Mouse (Mus musculus) embryonic fibroblast, embryonic 13.5 days (primary cell): ENCODE measurements around the gene Fam192a. TPM values are rescaled to one million over a fixed set of nuclear protein-coding genes. Genes with fewer than 3 reads are reported as not detected.
A peak's percentile ranks its signal among the peaks of the same experiment; 100 is the strongest.

ENCODE experiments used
- H3K27ac ChIP-seq: 2 replicates; pipeline ENCODE4 v1.5.1; 2012; ENCODE audit warnings: low read length, control low read depth, inconsistent platforms; ENCODE audit not compliant: insufficient read depth
- H3K4me1 ChIP-seq: 2 replicates; pipeline ENCODE4 v1.6.1; 2011; ENCODE audit warnings: low read length; ENCODE audit not compliant: control insufficient read depth, insufficient read depth
- H3K4me3 ChIP-seq: 2 replicates; pipeline ENCODE4 v1.5.1; 2011; ENCODE audit warnings: mild to moderate bottlenecking, control low read depth, low read length; ENCODE audit not compliant: insufficient read depth
- CTCF ChIP-seq: IDR thresholded peaks from 2 replicates; pipeline ENCODE4 v1.5.1; 2011; ENCODE audit warnings: mild to moderate bottlenecking, control low read depth, low read length, moderate library complexity, borderline replicate concordance; ENCODE audit not compliant: insufficient read depth
- POLR2A ChIP-seq: IDR thresholded peaks from 2 replicates; pipeline ENCODE4 v1.6.1; 2011; ENCODE audit warnings: low read depth, mild to moderate bottlenecking, control low read depth, low read length, moderate library complexity
- polyA plus RNA-seq: library from polyadenylated mRNA; stranded (reverse); fragments of >200 nt; gene quantifications from 2 replicates; pipeline ENCODE4 v1.2.4, GENCODE M21; 2011; ENCODE audit warnings: low read depth; ENCODE audit not compliant: missing spikeins, insufficient read length

The Fam192a gene
- polyA plus RNA-seq, 1 experiment = 54.9 TPM

DNA sequence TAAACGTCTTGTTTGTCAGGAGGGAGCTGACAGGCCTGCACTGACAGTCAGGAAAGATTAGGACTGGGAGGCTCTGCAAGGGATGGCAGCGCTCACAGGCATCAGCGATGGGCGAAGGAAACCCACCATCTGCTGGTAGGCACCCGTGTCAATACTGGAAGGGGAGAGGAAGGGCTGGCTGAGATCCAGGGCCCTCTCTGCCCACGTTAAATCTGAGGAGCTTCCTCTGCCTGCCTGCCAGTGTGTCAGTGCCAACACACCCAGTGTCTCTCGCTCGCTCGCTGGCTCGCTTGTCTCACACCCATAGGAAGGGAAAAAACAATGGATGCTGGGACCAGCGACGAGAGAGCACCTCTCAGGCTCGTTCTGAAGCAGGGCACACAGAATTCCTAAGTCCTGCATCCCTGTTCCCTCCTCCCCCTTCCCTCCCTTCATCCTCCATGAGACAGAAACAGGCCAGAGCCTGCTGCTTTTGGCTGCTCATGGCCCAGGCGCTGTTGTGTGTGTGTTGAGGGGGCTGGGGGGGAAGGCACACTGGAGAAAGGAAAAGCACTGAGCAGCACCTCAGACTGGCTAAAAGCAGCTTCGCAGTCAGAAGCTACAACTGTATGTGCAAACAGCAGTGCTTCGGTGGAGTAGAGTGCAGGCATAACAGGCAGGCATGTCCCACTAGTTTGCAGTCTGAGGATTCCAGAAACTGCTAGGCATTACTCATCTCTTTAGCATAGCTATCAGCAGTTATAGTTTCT is 27.5 kb downstream of the Fam192a start:
- no peak for TF ChIP-seq CTCF
- TF ChIP-seq POLR2A = no peak
- Histone ChIP-seq H3K4me3 (no peak overlapping the region), H3K4me1 (peaks cover 5% of the 10 kb centered on the region; the same call in 1 of the 2 replicates), H3K27ac (peak overlapping the region; percentile 24; the same call in 1 of the 2 replicates)

DNA sequence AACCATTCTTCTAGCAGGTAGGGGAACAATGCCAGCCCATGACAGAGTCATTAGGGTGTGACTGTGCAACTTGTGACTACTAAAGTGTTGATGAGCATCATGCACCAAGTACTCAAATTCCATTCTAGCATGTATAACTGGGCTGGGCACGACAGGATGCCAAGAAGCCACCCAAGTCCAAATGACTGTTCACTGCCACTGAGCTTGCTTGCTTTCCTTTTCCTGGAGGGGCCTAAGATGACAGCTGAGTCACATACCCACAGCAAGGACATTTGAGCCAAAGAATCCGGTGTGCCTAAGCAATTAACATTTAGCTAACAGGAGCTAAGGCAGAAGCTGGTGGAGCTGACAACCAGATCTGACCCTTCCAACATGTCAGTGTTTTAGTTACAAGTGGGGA is 29.9 kb downstream of the Fam192a start:
- Histone ChIP-seq H3K27ac (no peak overlapping the region), H3K4me1 (peaks cover 5% of the 10 kb centered on the region; the same call in 1 of the 2 replicates), H3K4me3 (no peak overlapping the region)
- TF ChIP-seq CTCF (no peak), POLR2A (no peak)

DNA sequence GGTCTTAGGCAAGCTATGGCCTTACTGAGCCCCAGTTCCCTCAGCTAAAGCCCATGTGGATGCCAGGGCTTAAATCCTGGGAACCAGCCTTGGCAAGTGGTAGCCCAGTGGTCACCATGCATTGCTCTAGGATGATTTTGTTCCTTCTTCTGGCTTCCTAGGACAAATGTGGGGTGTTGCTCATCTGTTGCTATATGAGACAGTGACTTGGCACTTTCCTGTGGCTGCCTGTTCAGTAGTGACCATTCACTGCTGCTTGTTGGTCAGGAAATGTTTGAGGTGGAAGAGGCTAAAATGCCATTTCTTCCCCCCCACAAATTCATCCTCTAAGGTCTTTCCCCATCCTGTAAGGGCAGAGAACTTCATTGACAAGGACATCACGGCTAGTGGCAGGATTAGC is 32.4 kb downstream of the Fam192a start:
- TF ChIP-seq CTCF = no peak
- TF ChIP-seq POLR2A = no peak
- Histone ChIP-seq H3K27ac (no peak overlapping the region), H3K4me3 (no peak overlapping the region), H3K4me1 (peaks cover 5% of the 10 kb centered on the region; the same call in 1 of the 2 replicates)

DNA sequence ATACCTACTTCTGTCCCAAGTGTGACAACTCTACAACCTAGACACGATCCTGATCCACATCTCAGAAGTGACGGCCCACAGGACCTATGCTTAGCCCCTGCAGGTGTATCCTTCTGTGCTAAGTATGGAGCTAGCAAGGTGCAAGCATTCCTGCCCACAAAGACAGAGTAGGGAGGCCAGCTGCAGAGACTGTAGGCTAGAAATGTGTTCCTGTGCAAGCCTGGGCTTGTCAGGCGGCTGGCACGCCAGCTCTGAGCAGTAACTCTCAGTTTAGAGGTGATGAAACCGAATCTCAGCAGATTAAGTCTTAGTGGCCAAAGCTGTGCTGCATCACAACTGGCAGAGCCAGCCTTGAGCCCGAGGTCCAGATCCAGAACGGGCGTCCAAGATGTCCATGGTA is 33.7 kb downstream of the Fam192a start:
- TF ChIP-seq CTCF (no peak), POLR2A (no peak)
- H3K4me3 ChIP-seq = no peak overlapping the region
- no peak overlapping the region for H3K27ac ChIP-seq
- H3K4me1 ChIP-seq = peaks cover 5% of the 10 kb centered on the region; the same call in 1 of the 2 replicates

DNA sequence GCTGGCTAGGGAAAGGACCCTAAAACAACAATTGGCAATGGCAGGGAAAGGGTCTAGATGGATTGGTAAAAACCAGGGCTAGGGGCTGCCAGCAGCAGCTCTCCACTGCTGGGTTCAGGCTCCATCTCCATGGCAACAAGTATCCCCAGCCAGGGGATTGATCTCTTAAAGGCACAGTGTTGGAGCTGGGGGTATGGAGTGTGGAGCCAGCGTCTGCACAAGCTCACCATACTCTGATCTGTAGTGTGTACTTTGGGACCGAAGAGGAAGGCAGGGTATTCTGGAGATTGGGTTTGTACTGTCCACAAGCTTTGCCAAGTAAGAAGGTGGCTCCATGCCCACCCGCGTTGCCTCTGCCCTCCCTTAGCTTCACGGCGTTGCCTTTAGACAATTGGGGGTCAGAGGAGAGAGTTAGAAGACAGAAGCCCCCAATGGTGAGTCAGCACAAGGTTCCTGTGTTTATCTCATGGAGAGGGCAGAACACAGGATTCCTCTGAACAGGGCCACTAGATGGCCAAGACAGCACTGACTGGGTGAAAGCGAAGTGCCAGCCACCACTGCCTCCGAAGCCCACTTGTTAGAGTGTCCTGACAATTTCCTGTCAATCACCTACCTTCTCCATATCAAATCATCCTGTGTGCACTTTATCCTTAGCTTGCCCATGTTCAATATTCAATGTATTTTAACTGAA is 34.5 kb downstream of the Fam192a start:
- H3K4me1 ChIP-seq = peaks cover 5% of the 10 kb centered on the region; the same call in 1 of the 2 replicates
- no peak for TF ChIP-seq POLR2A
- TF ChIP-seq CTCF = no peak
- no peak overlapping the region for H3K27ac ChIP-seq
- no peak overlapping the region for H3K4me3 ChIP-seq

DNA sequence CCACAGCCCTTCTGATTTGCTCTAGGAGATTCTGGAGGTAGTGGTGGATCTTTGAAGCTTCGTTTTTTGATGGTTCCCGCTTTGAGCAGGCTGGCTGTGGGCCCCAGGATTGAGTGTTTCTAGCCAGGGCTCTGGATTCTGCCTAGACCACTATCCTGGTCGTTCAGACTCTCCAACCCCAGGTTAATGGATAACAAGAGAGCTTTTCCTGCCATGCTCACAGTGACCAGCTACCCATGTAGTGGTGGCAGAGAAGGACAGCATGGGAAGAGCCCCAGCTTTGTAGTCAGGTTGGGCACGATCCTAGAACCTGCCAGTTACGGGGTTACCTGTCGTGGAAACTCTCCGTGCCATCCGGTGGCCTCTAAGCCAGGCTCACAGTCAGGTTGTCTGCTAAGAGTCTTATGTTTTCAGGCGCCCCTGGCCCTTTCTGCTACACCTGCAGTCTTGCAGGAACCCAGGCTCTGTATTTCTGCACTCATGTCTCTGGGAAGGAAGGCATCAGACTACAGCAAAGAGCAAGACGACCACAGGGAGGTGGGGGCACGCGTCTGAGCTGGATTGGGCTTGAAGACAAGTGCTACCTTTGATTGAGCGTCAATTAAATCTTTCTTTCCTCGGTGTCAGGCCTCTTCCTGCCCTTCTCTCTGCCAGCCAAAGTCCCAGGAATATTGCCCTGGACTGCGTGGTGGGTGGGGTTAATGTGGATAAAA is 35.2 kb downstream of the Fam192a start:
- Histone ChIP-seq H3K4me3 (no peak overlapping the region), H3K27ac (no peak overlapping the region), H3K4me1 (0 out of 2 replicates have a peak, but pooled peaks cover under 1% of the 10 kb centered on the region)
- no peak for TF ChIP-seq POLR2A
- no peak for TF ChIP-seq CTCF

DNA sequence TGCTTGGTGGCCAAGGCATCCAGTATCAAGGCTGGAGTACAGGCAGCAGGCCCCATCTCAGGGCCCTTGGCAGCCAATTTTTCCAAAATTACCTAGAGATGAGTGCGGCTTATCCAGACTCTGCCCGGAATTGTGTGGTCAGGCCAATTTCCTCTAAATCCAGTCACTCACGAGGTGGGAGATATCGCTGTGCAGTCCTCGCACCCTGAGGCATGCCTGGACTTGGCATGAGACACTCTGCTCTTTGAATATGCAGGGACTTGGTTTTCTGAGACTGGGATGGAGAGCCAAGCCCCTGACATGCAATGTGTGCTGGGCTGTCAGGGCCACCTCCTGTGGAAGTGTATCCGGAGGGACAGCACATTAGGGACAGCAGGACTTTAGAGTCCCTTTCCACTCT is 35.8 kb downstream of the Fam192a start:
- Histone ChIP-seq H3K4me3 (no peak overlapping the region), H3K27ac (no peak overlapping the region), H3K4me1 (no peaks in the 10 kb centered on the region)
- TF ChIP-seq CTCF (no peak), POLR2A (no peak)

DNA sequence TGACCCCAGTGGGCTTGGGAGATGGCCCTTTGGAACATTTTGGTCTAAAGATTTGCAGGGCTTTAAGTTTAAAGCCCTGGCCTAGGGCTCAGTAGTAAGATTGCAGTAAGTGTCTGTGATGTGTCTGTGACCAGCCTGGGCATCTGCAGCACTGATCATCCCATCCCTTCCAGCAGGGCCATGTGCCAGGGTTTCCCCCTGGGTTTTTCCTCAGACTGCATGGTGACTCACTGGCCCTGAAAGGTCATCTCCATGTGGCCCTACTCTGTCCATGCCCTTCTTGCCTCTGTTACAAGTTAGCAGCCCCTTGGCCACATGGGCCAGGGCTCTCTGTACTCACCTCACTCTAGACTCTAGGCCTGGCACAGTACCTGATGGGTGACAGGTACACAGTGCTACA is 37.4 kb downstream of the Fam192a start:
- TF ChIP-seq POLR2A (no peak), CTCF (no peak)
- H3K4me3 ChIP-seq = no peak overlapping the region
- H3K4me1 ChIP-seq = no peaks in the 10 kb centered on the region
- no peak overlapping the region for H3K27ac ChIP-seq

DNA sequence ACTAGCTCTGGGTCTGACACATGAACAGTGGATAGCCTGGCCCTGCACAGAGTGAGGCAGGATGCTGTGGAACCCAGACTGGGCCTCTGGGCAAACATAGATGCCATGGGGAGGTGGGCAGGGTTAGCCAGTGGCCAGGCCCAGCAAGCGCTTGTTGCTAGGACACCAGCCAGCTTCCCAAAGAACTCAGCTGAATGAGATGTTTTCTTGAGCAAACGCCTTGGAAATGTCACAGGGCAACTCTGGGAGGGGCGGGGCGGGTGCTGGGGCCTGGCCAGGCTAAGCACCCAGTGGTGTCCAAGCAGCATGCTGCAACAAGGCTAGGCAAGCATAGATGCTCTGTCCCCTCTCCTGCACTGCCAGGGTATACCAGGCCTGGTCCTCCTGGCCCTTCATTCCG is 40.5 kb downstream of the Fam192a start:
- no peak overlapping the region for H3K27ac ChIP-seq
- H3K4me3 ChIP-seq = no peak overlapping the region
- TF ChIP-seq POLR2A (no peak), CTCF (no peak)

DNA sequence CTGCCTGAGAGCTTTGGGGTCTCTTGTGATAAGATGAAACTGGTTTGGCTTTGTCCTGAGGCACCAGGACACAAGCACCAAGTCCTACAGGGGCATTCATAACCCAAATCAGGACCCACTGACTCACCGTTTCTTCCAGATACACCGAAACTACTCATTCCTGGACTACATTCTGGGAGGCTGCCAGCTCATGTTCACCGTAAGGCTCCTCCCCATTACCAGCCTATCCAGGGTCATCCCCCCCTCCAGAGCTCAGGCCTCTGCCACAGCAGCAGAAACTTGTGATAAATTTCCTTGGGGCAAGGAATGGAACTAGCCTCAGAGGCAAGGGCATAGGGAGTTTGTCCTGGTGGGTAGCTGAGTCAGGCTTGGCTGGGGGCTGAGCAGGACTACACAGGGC is 44.5 kb downstream of the Fam192a start:
- Histone ChIP-seq H3K4me1 (peaks cover 9% of the 10 kb centered on the region; the same call in 1 of the 2 replicates), H3K27ac (no peak overlapping the region), H3K4me3 (no peak overlapping the region)
- no peak for TF ChIP-seq CTCF
- TF ChIP-seq POLR2A = no peak

More for the DNA sequence above, 40.5 kb downstream of the Fam192a start:
- peaks cover 9% of the 10 kb centered on the region; the same call in 1 of the 2 replicates for H3K4me1 ChIP-seq
